Mouse (Mus musculus) lung, postnatal 36 days (tissue): Measurements from ENCODE around the gene Rnf167.

Source experiments
- DNase-seq: peaks from one replicate; pipeline ENCODE4 v3.0.0; 2022; ENCODE audit warnings: mixed read lengths

Gene Rnf167

GRCm38 (mm10) chr11:70678576-70678975, 31.5 kb downstream of the Rnf167 start:
- no peak for DNase-seq

- no peak for DNase-seq
Measured at GRCm38 (mm10) chr11:70679361-70679760, 32.3 kb downstream of the Rnf167 start.

- DNase-seq, result peak; percentile 59
Measured at GRCm38 (mm10) chr11:70679894-70680293, 32.9 kb downstream of the Rnf167 start.

GRCm38 (mm10) chr11:70681170-70681569, 34.1 kb downstream of the Rnf167 start:
- no peak for DNase-seq

GRCm38 (mm10) chr11:70681897-70682581, 35.0 kb downstream of the Rnf167 start:
- DNase-seq, result peak; percentile 54

GRCm38 (mm10) chr11:70683640-70684039, 36.6 kb downstream of the Rnf167 start:
- DNase-seq, result no peak

- peak; percentile 25 for DNase-seq
Measured at GRCm38 (mm10) chr11:70686901-70687566, 40.0 kb downstream of the Rnf167 start.

GRCm38 (mm10) chr11:70687601-70688199, 40.7 kb downstream of the Rnf167 start, which contains the start of gene Camta2:
TSS of gene Camta2 (minus strand) at chr11:70688105.
- DNase-seq, result peak; percentile 92

GRCm38 (mm10) chr11:70688372-70688771, 41.3 kb downstream of the Rnf167 start:
- no peak for DNase-seq

- DNase-seq, result no peak
Measured at GRCm38 (mm10) chr11:70689578-70689977, 42.5 kb downstream of the Rnf167 start.

- DNase-seq, result no peak
Measured at GRCm38 (mm10) chr11:70693504-70693903, 46.5 kb downstream of the Rnf167 start.

- DNase-seq, result peak; percentile 37
Measured at GRCm38 (mm10) chr11:70697376-70697775, 50.3 kb downstream of the Rnf167 start.

- DNase-seq, result no peak
Measured at GRCm38 (mm10) chr11:70699051-70699450, 52.0 kb downstream of the Rnf167 start.

GRCm38 (mm10) chr11:70699722-70700556, 52.9 kb downstream of the Rnf167 start, which contains the start of the genes Inca1 and Kif1c:
TSS of gene Inca1 (minus strand) at chr11:70700155.
TSS of gene Kif1c (plus strand) at chr11:70700548.
- DNase-seq, result peak; percentile 95

GRCm38 (mm10) chr11:70700613-70701012, 53.6 kb downstream of the Rnf167 start:
- DNase-seq, result peak; percentile 81
